Mouse (Mus musculus): ENCODE measurements around the gene Sbds. TPM values are rescaled to one million over a fixed set of nuclear protein-coding genes. Genes with fewer than 3 reads are reported as not detected.

The Sbds gene
- polyA plus RNA-seq, 1 experiment, result 47.2 TPM

GRCm38 (mm10) chr5:130288106-130288505, 32.8 kb upstream of the Sbds start:
- Histone ChIP-seq H3K27me3 (ENCODE audit: control insufficient read depth, insufficient read depth, insufficient read length) (no peaks in the 10 kb centered on the region), H3K4me2 (ENCODE audit: low read depth) (no peak overlapping the region), H3K79me2 (ENCODE audit: control insufficient read depth, insufficient read depth) (no peaks in the 10 kb centered on the region), H3ac (ENCODE audit: control insufficient read depth, insufficient read length) (no peak overlapping the region), H3K36me3 (ENCODE audit: control insufficient read depth, insufficient read depth) (peaks cover 4% of the 10 kb centered on the region), H3K4me3 (no peak overlapping the region)
- TF ChIP-seq MYOD1 (IDR thresholded peaks at IDR 0.05; ENCODE audit: control insufficient read depth in 1 of 3, insufficient read length in 2 of 3, low read depth in 2 of 3) (no peak), CEBPB (IDR thresholded peaks at IDR 0.05; ENCODE audit: insufficient read depth, poor library complexity, severe bottlenecking) (no peak), MAX (IDR thresholded peaks at IDR 0.05; ENCODE audit: low read depth) (no peak), SRF (IDR thresholded peaks at IDR 0.05; ENCODE audit: control insufficient read depth, insufficient read length, low read depth) (no peak)

GRCm38 (mm10) chr5:130283079-130283732, 27.9 kb upstream of the Sbds start:
- Histone ChIP-seq H3K36me3 (ENCODE audit: control insufficient read depth, insufficient read depth) (peaks cover 10% of the 10 kb centered on the region), H3K4me3 (no peak overlapping the region), H3ac (ENCODE audit: control insufficient read depth, insufficient read length) (no peak overlapping the region), H3K79me2 (ENCODE audit: control insufficient read depth, insufficient read depth) (no peaks in the 10 kb centered on the region), H3K27me3 (ENCODE audit: control insufficient read depth, insufficient read depth, insufficient read length) (no peaks in the 10 kb centered on the region), H3K4me2 (ENCODE audit: low read depth) (no peak overlapping the region)
- TF ChIP-seq USF1 (IDR thresholded peaks at IDR 0.05; ENCODE audit: low read depth), result no peak
- TF ChIP-seq TCF12 (IDR thresholded peaks at IDR 0.05; ENCODE audit: insufficient read depth, poor library complexity, severe bottlenecking), result no peak
- TF ChIP-seq CEBPB (IDR thresholded peaks at IDR 0.05; ENCODE audit: insufficient read depth, poor library complexity, severe bottlenecking), result no peak
- TF ChIP-seq MYOD1 (IDR thresholded peaks at IDR 0.05; ENCODE audit: control insufficient read depth in 1 of 3, insufficient read length in 2 of 3, low read depth in 2 of 3), result no peak
- no peak for TF ChIP-seq E2F4 (IDR thresholded peaks at IDR 0.05; ENCODE audit: insufficient read depth)
- TF ChIP-seq POLR2AphosphoS2 (IDR thresholded peaks at IDR 0.05; ENCODE audit: insufficient read length, low read depth), result no peak
- no peak for TF ChIP-seq POLR2A (IDR thresholded peaks at IDR 0.05; ENCODE audit: insufficient read length, low read depth)
- TF ChIP-seq REST (IDR thresholded peaks at IDR 0.05; ENCODE audit: insufficient read depth, insufficient read length), result no peak
- no peak for TF ChIP-seq TCF3 (IDR thresholded peaks at IDR 0.05; ENCODE audit: insufficient read length, low read depth)
- TF ChIP-seq SRF (IDR thresholded peaks at IDR 0.05; ENCODE audit: control insufficient read depth, insufficient read length, low read depth), result no peak
- no peak for TF ChIP-seq MAX (IDR thresholded peaks at IDR 0.05; ENCODE audit: low read depth)
- no peak for TF ChIP-seq MYOG (IDR thresholded peaks at IDR 0.05; ENCODE audit: control insufficient read depth in 1 of 3, insufficient read depth in 1 of 3, insufficient read length in 2 of 3, low read depth in 2 of 3)

- Histone ChIP-seq H3K27me3 (ENCODE audit: control insufficient read depth, insufficient read depth, insufficient read length) (no peaks in the 10 kb centered on the region), H3K36me3 (ENCODE audit: control insufficient read depth, insufficient read depth) (peaks cover 16% of the 10 kb centered on the region), H3ac (ENCODE audit: control insufficient read depth, insufficient read length) (no peak overlapping the region), H3K4me2 (ENCODE audit: low read depth) (no peak overlapping the region), H3K4me3 (no peak overlapping the region), H3K79me2 (ENCODE audit: control insufficient read depth, insufficient read depth) (no peaks in the 10 kb centered on the region)
- TF ChIP-seq MYOG (IDR thresholded peaks at IDR 0.05; ENCODE audit: control insufficient read depth in 1 of 3, insufficient read depth in 1 of 3, insufficient read length in 2 of 3, low read depth in 2 of 3) (no peak), CEBPB (IDR thresholded peaks at IDR 0.05; ENCODE audit: insufficient read depth, poor library complexity, severe bottlenecking) (no peak), MAX (IDR thresholded peaks at IDR 0.05; ENCODE audit: low read depth) (no peak), REST (IDR thresholded peaks at IDR 0.05; ENCODE audit: insufficient read depth, insufficient read length) (no peak)
Observed at GRCm38 (mm10) chr5:130278011-130278472, 22.7 kb upstream of the Sbds start.

- no peak for TF ChIP-seq POLR2A (IDR thresholded peaks at IDR 0.05; ENCODE audit: insufficient read length, low read depth)
- TF ChIP-seq E2F4 (IDR thresholded peaks at IDR 0.05; ENCODE audit: insufficient read depth), result no peak
- TF ChIP-seq CEBPB (IDR thresholded peaks at IDR 0.05; ENCODE audit: insufficient read depth, poor library complexity, severe bottlenecking), result no peak
- no peak for TF ChIP-seq SRF (IDR thresholded peaks at IDR 0.05; ENCODE audit: control insufficient read depth, insufficient read length, low read depth)
- TF ChIP-seq USF1 (IDR thresholded peaks at IDR 0.05; ENCODE audit: low read depth), result no peak
- Histone ChIP-seq H3K4me3 (no peak overlapping the region), H3K79me2 (ENCODE audit: control insufficient read depth, insufficient read depth) (no peaks in the 10 kb centered on the region), H3K4me2 (ENCODE audit: low read depth) (no peak overlapping the region), H3K27me3 (ENCODE audit: control insufficient read depth, insufficient read depth, insufficient read length) (no peaks in the 10 kb centered on the region), H3K36me3 (ENCODE audit: control insufficient read depth, insufficient read depth) (peaks cover 11% of the 10 kb centered on the region), H3ac (ENCODE audit: control insufficient read depth, insufficient read length) (no peak overlapping the region)
Observed at GRCm38 (mm10) chr5:130275509-130275908, 20.2 kb upstream of the Sbds start.

GRCm38 (mm10) chr5:130273046-130273445, 17.7 kb upstream of the Sbds start:
- peaks cover 14% of the 10 kb centered on the region for H3K36me3 ChIP-seq (ENCODE audit: control insufficient read depth, insufficient read depth)
- H3ac ChIP-seq (ENCODE audit: control insufficient read depth, insufficient read length), result no peak overlapping the region
- no peaks in the 10 kb centered on the region for H3K27me3 ChIP-seq (ENCODE audit: control insufficient read depth, insufficient read depth, insufficient read length)
- H3K4me2 ChIP-seq (ENCODE audit: low read depth), result no peak overlapping the region
- no peak overlapping the region for H3K4me3 ChIP-seq
- H3K79me2 ChIP-seq (ENCODE audit: control insufficient read depth, insufficient read depth), result no peaks in the 10 kb centered on the region
- TF ChIP-seq REST (IDR thresholded peaks at IDR 0.05; ENCODE audit: insufficient read depth, insufficient read length) (no peak), TCF12 (IDR thresholded peaks at IDR 0.05; ENCODE audit: insufficient read depth, poor library complexity, severe bottlenecking) (no peak), E2F4 (IDR thresholded peaks at IDR 0.05; ENCODE audit: insufficient read depth) (no peak), SRF (IDR thresholded peaks at IDR 0.05; ENCODE audit: control insufficient read depth, insufficient read length, low read depth) (no peak), USF1 (IDR thresholded peaks at IDR 0.05; ENCODE audit: low read depth) (no peak), MAX (IDR thresholded peaks at IDR 0.05; ENCODE audit: low read depth) (no peak), MYOD1 (IDR thresholded peaks at IDR 0.05; ENCODE audit: control insufficient read depth in 1 of 3, insufficient read length in 2 of 3, low read depth in 2 of 3) (no peak), POLR2AphosphoS2 (IDR thresholded peaks at IDR 0.05; ENCODE audit: insufficient read length, low read depth) (no peak), TCF3 (IDR thresholded peaks at IDR 0.05; ENCODE audit: insufficient read length, low read depth) (no peak), MYOG (IDR thresholded peaks at IDR 0.05; ENCODE audit: control insufficient read depth in 1 of 3, insufficient read depth in 1 of 3, insufficient read length in 2 of 3, low read depth in 2 of 3) (no peak), CEBPB (IDR thresholded peaks at IDR 0.05; ENCODE audit: insufficient read depth, poor library complexity, severe bottlenecking) (no peak), POLR2A (IDR thresholded peaks at IDR 0.05; ENCODE audit: insufficient read length, low read depth) (no peak)

All from myocyte (in vitro differentiated cells).